ENCODE assay signal across 21 mouse cellular contexts in the genomic region with DNA sequence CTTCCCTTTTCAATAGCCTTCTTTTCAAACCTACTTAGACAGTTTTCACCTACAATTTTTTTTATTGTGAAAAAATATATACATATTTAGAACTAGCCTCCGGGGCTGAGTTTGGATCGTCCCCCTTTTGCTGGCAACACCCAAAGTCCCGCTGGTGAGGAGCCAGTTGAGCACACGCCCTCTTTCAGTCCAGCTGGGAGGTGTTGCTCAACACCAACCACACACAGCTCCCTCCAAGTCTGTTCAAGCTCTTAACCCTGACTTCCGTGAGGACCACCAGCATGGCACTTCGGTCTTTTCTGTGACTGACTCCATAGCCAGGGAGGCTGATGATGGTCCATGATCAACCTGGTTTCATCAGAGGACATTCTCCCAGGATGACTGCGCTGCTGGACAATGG. TPM values are rescaled to one million over a fixed set of nuclear protein-coding genes. Genes with fewer than 3 reads are reported as not detected.
DNase-seq lines count a peak whose midpoint lies in the region; ATAC-seq and TF ChIP-seq lines count a peak whose summit lies in the region.
"Had no signal": no experiment of that assay in that cellular context is flagged by ENCODE, and none has a peak within 500 bp of the region (broad histone marks: within the 10 kb centered on the region; RNA-seq: fewer than 3 reads in every experiment).

No protein-coding gene starts in this region.

- peak; percentile 87 for ATAC-seq in lung, embryonic 16.5 days (ENCODE audit: low read depth)
- ATAC-seq in stomach, postnatal 0 days (ENCODE audit: low FRiP score, low TSS enrichment), result peak; percentile 50; the same call in 1 of the 2 replicates

- WGBS in lung, embryonic 16.5 days, result 58% methylated on average over 7 of the region's 7 CpGs
- WGBS in stomach, postnatal 0 days, result 52% methylated on average over 7 of the region's 7 CpGs

- peak; percentile 32 for DNase-seq in adrenal gland, postnatal 10 days
- no peak for DNase-seq in adrenal gland, postnatal 25 days
- no peak for DNase-seq in lung, postnatal 25 days (ENCODE audit: low spot score)
- DNase-seq in lung, postnatal 10 days, result peak; percentile 56
- DNase-seq in stomach, postnatal 0 days (ENCODE audit: low spot score), result no peak
- no peak for DNase-seq in frontal cortex, postnatal 25 days (ENCODE audit: low spot score in 2 of 2)
- DNase-seq in left cerebral cortex, adult 2 months (ENCODE audit: extremely low spot score in 1 of 2, low spot score in 2 of 2), result no peak
- DNase-seq: cerebellum, adult 18-20 months; cerebellum, postnatal 36 days; gastrocnemius, postnatal 36 days; kidney, postnatal 36 days; right cerebral cortex, adult 18-20 months; thymus, postnatal 25 days had no signal

- peaks cover 11% of the 10 kb centered on the region; the same call in 1 of the 2 replicates for H3K36me3 ChIP-seq in lung, embryonic 16.5 days (ENCODE audit: control insufficient read depth, insufficient read depth, low read length)
- 0 out of 2 replicates have a peak, but pooled peaks cover 2% of the 10 kb centered on the region for H3K36me3 ChIP-seq in stomach, postnatal 0 days (ENCODE audit: control insufficient read depth, insufficient read depth, low read length)

- no peak overlapping the region for H3K4me3 ChIP-seq in lung, embryonic 16.5 days (ENCODE audit: low read length)
- H3K4me3 ChIP-seq in stomach, postnatal 0 days (ENCODE audit: low read depth, low read length), result no peak overlapping the region
- H3K4me3 ChIP-seq in left cerebral cortex, adult 2 months, result no peak overlapping the region
- H3K4me3 ChIP-seq: forebrain, embryonic 12.5 days; heart, embryonic 10.5 days; hindbrain, embryonic 13.5 days; midbrain, embryonic 12.5 days; neural tube, embryonic 13.5 days had no signal

- H3K4me1 ChIP-seq in lung, embryonic 16.5 days (replicated peaks; ENCODE audit: control insufficient read depth, insufficient read depth, low read length), result no peaks in the 10 kb centered on the region; the same call in 1 of the 2 replicates
- H3K4me1 ChIP-seq in stomach, postnatal 0 days (replicated peaks; ENCODE audit: control insufficient read depth, insufficient read depth), result no peaks in the 10 kb centered on the region

- no peaks in the 10 kb centered on the region for H3K9me3 ChIP-seq in lung, embryonic 16.5 days (ENCODE audit: control insufficient read depth, low read length)
- H3K9me3 ChIP-seq in stomach, postnatal 0 days (ENCODE audit: control insufficient read depth, low read length), result no peaks in the 10 kb centered on the region
- H3K9me3 ChIP-seq: forebrain, embryonic 12.5 days; heart, embryonic 10.5 days; hindbrain, embryonic 13.5 days; midbrain, embryonic 12.5 days; neural tube, embryonic 13.5 days had no signal

- H3K4me2 ChIP-seq in lung, embryonic 16.5 days (ENCODE audit: low read depth, low read length), result no peak overlapping the region
- H3K4me2 ChIP-seq in stomach, postnatal 0 days (replicated peaks; ENCODE audit: low read depth), result no peak overlapping the region
- H3K4me2 ChIP-seq: forebrain, embryonic 12.5 days; hindbrain, embryonic 13.5 days; liver, embryonic 11.5 days; midbrain, embryonic 12.5 days; neural tube, embryonic 13.5 days had no signal

- no peak overlapping the region for H3K9ac ChIP-seq in lung, embryonic 16.5 days (ENCODE audit: low read length)
- no peak overlapping the region for H3K9ac ChIP-seq in stomach, postnatal 0 days (ENCODE audit: low read length)
- H3K9ac ChIP-seq: forebrain, embryonic 12.5 days; hindbrain, embryonic 13.5 days; midbrain, embryonic 12.5 days; neural tube, embryonic 13.5 days had no signal

- intact Hi-C loops in left cerebral cortex, adult 2 months (cut with DNase I), result no loop called here

- no peak for TF ChIP-seq CTCF in stomach, postnatal 0 days (IDR thresholded peaks at IDR 0.05; ENCODE audit: low read depth)
- no peak for TF ChIP-seq CTCF in left cerebral cortex, adult 2 months (IDR thresholded peaks at IDR 0.05)

- no peak for TF ChIP-seq EP300 in stomach, postnatal 0 days (optimal IDR thresholded peaks at IDR 0.05)

- peak overlapping the region; percentile 4 for H3K27ac ChIP-seq in lung, embryonic 16.5 days (ENCODE audit: low read length)
- no peak overlapping the region for H3K27ac ChIP-seq in stomach, postnatal 0 days (replicated peaks)
- H3K27ac ChIP-seq in left cerebral cortex, adult 2 months, result no peak overlapping the region
- H3K27ac ChIP-seq: forebrain, embryonic 12.5 days; heart, embryonic 10.5 days; hindbrain, embryonic 13.5 days; macrophage; midbrain, embryonic 12.5 days; neural tube, embryonic 13.5 days had no signal

- no peaks in the 10 kb centered on the region for H3K27me3 ChIP-seq in lung, embryonic 16.5 days (ENCODE audit: control insufficient read depth, insufficient read depth, low read depth, low read length)
- H3K27me3 ChIP-seq in stomach, postnatal 0 days (ENCODE audit: control insufficient read depth, insufficient read depth, low read length), result no peaks in the 10 kb centered on the region
- H3K27me3 ChIP-seq: forebrain, embryonic 12.5 days; midbrain, embryonic 12.5 days; neural tube, embryonic 13.5 days had no signal

RNA-seq across cellular contexts. Expression of gene Mrpl58, which starts 5.5 kb away (rescaled TPM):
- total RNA-seq in adrenal gland, postnatal 10 days (2021), result 100 to 1,000 TPM; 147 to 163 TPM
- 140 and 153 TPM in 2 replicates for total RNA-seq in adrenal gland, postnatal 25 days (2021)
- 203 and 205 TPM in 2 replicates for polyA plus RNA-seq in lung, embryonic 16.5 days (2015; fragmentation: Nextera tagmentation; extraction: Ambion mirVana)
- 138 and 144 TPM in 2 replicates for polyA plus RNA-seq in stomach, postnatal 0 days (2015; fragmentation: Nextera tagmentation; extraction: Ambion mirVana)
- total RNA-seq in left cerebral cortex, adult 2 months (2021), result 100 to 1,000 TPM; 113 to 118 TPM

RNA-seq across cellular contexts. Expression of gene Cdr2l, which starts 16.4 kb away (rescaled TPM):
- 10 to 100 TPM; 30.7 to 43.9 TPM for total RNA-seq in adrenal gland, postnatal 10 days (2021)
- 59.1 and 82.5 TPM in 2 replicates for total RNA-seq in adrenal gland, postnatal 25 days (2021)
- polyA plus RNA-seq in lung, embryonic 16.5 days (2015; fragmentation: Nextera tagmentation; extraction: Ambion mirVana), result 11.5 and 12.0 TPM in 2 replicates
- 3.9 and 4.1 TPM in 2 replicates for polyA plus RNA-seq in stomach, postnatal 0 days (2015; fragmentation: Nextera tagmentation; extraction: Ambion mirVana)
- total RNA-seq in left cerebral cortex, adult 2 months (2021), result 10 to 100 TPM; 25.0 to 26.4 TPM
- polyA plus RNA-seq: macrophage had no signal

RNA-seq across cellular contexts. Expression of gene Atp5h, which starts 21.7 kb away (rescaled TPM):
- total RNA-seq in adrenal gland, postnatal 10 days (2021), result 1,000 to 10,000 TPM in 1 of 2 experiments, 100 to 1,000 TPM in 1; 968 to 1,066 TPM
- total RNA-seq in adrenal gland, postnatal 25 days (2021), result 518 and 521 TPM in 2 replicates
- 822 and 823 TPM in 2 replicates for polyA plus RNA-seq in lung, embryonic 16.5 days (2015; fragmentation: Nextera tagmentation; extraction: Ambion mirVana)
- 883 and 916 TPM in 2 replicates for polyA plus RNA-seq in stomach, postnatal 0 days (2015; fragmentation: Nextera tagmentation; extraction: Ambion mirVana)
- 100 to 1,000 TPM; 436 to 465 TPM for total RNA-seq in left cerebral cortex, adult 2 months (2021)

RNA-seq across cellular contexts. Expression of gene Kctd2, which starts 21.8 kb away (rescaled TPM):
- total RNA-seq in adrenal gland, postnatal 10 days (2021), result 10 to 100 TPM; 36.4 to 48.6 TPM
- 59.9 and 72.4 TPM in 2 replicates for total RNA-seq in adrenal gland, postnatal 25 days (2021)
- 3.4 and 4.3 TPM in 2 replicates for polyA plus RNA-seq in lung, embryonic 16.5 days (2015; fragmentation: Nextera tagmentation; extraction: Ambion mirVana)
- polyA plus RNA-seq in stomach, postnatal 0 days (2015; fragmentation: Nextera tagmentation; extraction: Ambion mirVana), result 11.6 and 13.0 TPM in 2 replicates
- 10 to 100 TPM; 72.4 to 76.2 TPM for total RNA-seq in left cerebral cortex, adult 2 months (2021)

RNA-seq across cellular contexts. Expression of gene Hid1, which starts 30.5 kb away (rescaled TPM):
- 10 to 100 TPM; 18.7 to 19.8 TPM for total RNA-seq in adrenal gland, postnatal 10 days (2021)
- total RNA-seq in adrenal gland, postnatal 25 days (2021), result 13.2 and 14.8 TPM in 2 replicates
- polyA plus RNA-seq in lung, embryonic 16.5 days (2015; fragmentation: Nextera tagmentation; extraction: Ambion mirVana), result 19.1 and 20.2 TPM in 2 replicates
- polyA plus RNA-seq in stomach, postnatal 0 days (2015; fragmentation: Nextera tagmentation; extraction: Ambion mirVana), result 37.5 and 42.7 TPM in 2 replicates
- total RNA-seq in left cerebral cortex, adult 2 months (2021), result 100 to 1,000 TPM; 117 to 121 TPM
- polyA plus RNA-seq: macrophage had no signal

Comparison
In these comparisons a context has a peak if more than half of its experiments do, and no peak if none do; other contexts are left out.
1. DNase-seq: peak in adrenal gland, postnatal 10 days (single experiment) and lung, postnatal 10 days (single experiment); none in adrenal gland, postnatal 25 days (single experiment), lung, postnatal 25 days (single experiment), stomach, postnatal 0 days (single experiment), frontal cortex, postnatal 25 days (0 of 2) and left cerebral cortex, adult 2 months (0 of 2).